Mouse (Mus musculus) MEL (cell line): Measurements from ENCODE around the gene Adam22.

Source experiments
- CTCF ChIP-seq, 3 experiments: IDR thresholded peaks in 2 of 3; conservative IDR thresholded peaks in 1 of 3; 2 replicates each; pipeline ENCODE4 v1.5.1; 2011 to 2012; ENCODE audit warnings: low read length in 3 of 3, low read depth in 2 of 3, mild to moderate bottlenecking in 2 of 3, improper control_type of control experiment in 1 of 3, inconsistent platforms in 1 of 3, mixed read lengths in 1 of 3, moderate library complexity in 1 of 3; ENCODE audit not compliant: control insufficient read depth in 1 of 3, insufficient read depth in 1 of 3, poor library complexity in 1 of 3, severe bottlenecking in 1 of 3
- EP300 ChIP-seq, 2 experiments: IDR thresholded peaks; 2 replicates each; pipeline ENCODE4 v1.6.1; 2011; ENCODE audit warnings: improper control_type of control experiment in 2 of 2, low read length in 2 of 2, low read depth in 1 of 2, mild to moderate bottlenecking in 1 of 2
- KAT2A ChIP-seq: conservative IDR thresholded peaks from 2 replicates; pipeline ENCODE4 v1.6.1; 2012; ENCODE audit warnings: low read depth, low read length, improper control_type of control experiment, inconsistent platforms
- MAFK ChIP-seq: IDR thresholded peaks from 2 replicates; pipeline ENCODE4 v1.6.1; 2011; ENCODE audit warnings: low read depth, mild to moderate bottlenecking, low read length, improper control_type of control experiment, borderline replicate concordance
- MAX ChIP-seq: IDR thresholded peaks from 2 replicates; pipeline ENCODE4 v1.6.1; 2011; ENCODE audit warnings: low read length, improper control_type of control experiment
- POLR2A ChIP-seq, 2 experiments: IDR thresholded peaks; 2 replicates each; pipeline ENCODE4 v1.6.1; 2011 to 2012; ENCODE audit warnings: low read length in 2 of 2, mild to moderate bottlenecking in 2 of 2, control low read depth in 1 of 2, improper control_type of control experiment in 1 of 2, low read depth in 1 of 2, moderate library complexity in 1 of 2; ENCODE audit not compliant: control insufficient read depth in 1 of 2, insufficient read depth in 1 of 2, poor library complexity in 1 of 2
- SIN3A ChIP-seq: IDR thresholded peaks from 2 replicates; pipeline ENCODE4 v1.6.1; 2012; ENCODE audit warnings: low read length, improper control_type of control experiment, inconsistent platforms
- SMC3 ChIP-seq: IDR thresholded peaks from 2 replicates; pipeline ENCODE4 v1.6.1; 2011; ENCODE audit warnings: low read depth, low read length, improper control_type of control experiment
- TAL1 ChIP-seq: IDR thresholded peaks from 2 replicates; pipeline ENCODE4 v1.6.1; 2012; ENCODE audit warnings: mild to moderate bottlenecking, inconsistent platforms, low read length, moderate library complexity, mixed read lengths
- UBTF ChIP-seq: IDR thresholded peaks from 2 replicates; pipeline ENCODE4 v1.6.1; 2012; ENCODE audit warnings: low read depth, mild to moderate bottlenecking, inconsistent platforms, low read length, improper control_type of control experiment, moderate library complexity, borderline replicate concordance; ENCODE audit not compliant: insufficient read depth

GRCm38 (mm10) chr5:8397587-8398249 lies 29.8 kb upstream of the Adam22 start:
- TF ChIP-seq KAT2A (no peak), POLR2A (IDR thresholded peaks at IDR 0.05; ENCODE audit: control insufficient read depth in 1 of 2, insufficient read depth in 1 of 2, low read depth in 1 of 2, low read length in 2 of 2, poor library complexity in 1 of 2) (no peak), UBTF (no peak), MAX (no peak), TAL1 (no peak), CTCF (IDR thresholded peaks at IDR 0.05 in 2 of 3, conservative IDR thresholded peaks at IDR 0.05 in 1 of 3; ENCODE audit: control insufficient read depth in 1 of 3, insufficient read depth in 1 of 3, low read depth in 2 of 3, low read length in 3 of 3, poor library complexity in 1 of 3, severe bottlenecking in 1 of 3) (no peak), SMC3 (no peak), SIN3A (no peak), EP300 (IDR thresholded peaks at IDR 0.05; ENCODE audit: low read depth in 1 of 2, low read length in 2 of 2) (no peak), MAFK (no peak)
